Mouse (Mus musculus) subcutaneous adipose tissue, adult 2 months (tissue): ENCODE data around the gene Sycp2l. TPM values are rescaled to one million over a fixed set of nuclear protein-coding genes. Genes with fewer than 3 reads are reported as not detected.

Experiments used
- polyA plus RNA-seq: library from polyadenylated mRNA; depleted of rRNA; stranded (reverse); fragments of >200 nt; gene quantifications from 2 replicates; pipeline ENCODE4 v1.2.3, GENCODE M21; 2012; ENCODE audit warnings: low replicate concordance; rRNA removed

The Sycp2l gene
- polyA plus RNA-seq, result not detected in 2 replicates

DNA sequence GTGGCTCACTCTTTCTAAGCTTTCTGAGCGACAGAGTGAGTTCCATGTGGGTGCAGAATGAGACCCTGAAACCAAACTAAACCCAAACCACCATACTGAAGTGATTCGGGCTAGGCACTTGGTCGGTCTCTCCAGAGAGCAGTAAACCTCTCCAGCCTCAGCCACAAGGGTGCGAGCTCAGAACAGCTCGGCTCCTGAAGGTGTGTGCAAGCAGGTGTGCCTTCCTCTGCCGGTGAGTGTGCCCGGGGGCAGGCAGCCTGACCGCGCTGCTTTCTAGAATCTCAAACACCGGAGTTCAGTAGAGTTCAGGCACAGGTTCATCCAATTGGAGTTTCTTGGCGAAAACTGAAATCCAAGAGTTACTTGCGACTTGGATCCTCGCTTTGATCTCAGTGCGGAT is at the start of gene Sycp2l:
Gene Sycp2l, plus strand, starts transcription at position 368 of the 400 bp plus-strand sequence.

DNA sequence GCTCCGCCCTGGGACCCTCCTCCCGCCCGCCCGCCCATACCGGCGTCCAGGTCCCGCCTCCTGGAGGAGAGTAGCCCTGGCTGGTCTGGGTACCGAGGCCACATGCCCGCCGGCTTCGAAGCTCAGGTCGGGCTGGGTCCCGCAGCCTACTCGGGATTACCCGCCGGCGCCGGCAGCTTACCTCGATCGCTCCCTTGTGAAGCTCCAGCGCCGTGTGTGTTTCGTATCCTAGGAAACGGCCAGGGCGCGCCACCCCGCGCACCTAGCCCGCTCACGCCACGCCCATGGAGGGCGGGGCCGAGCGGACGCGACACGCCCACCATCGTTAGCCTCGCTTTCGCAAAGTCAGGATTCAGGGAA is 34.7 kb upstream of the Sycp2l start, which contains the start of gene Mak:
Gene Mak, minus strand, starts transcription at position 286 of the 360 bp plus-strand sequence.

DNA sequence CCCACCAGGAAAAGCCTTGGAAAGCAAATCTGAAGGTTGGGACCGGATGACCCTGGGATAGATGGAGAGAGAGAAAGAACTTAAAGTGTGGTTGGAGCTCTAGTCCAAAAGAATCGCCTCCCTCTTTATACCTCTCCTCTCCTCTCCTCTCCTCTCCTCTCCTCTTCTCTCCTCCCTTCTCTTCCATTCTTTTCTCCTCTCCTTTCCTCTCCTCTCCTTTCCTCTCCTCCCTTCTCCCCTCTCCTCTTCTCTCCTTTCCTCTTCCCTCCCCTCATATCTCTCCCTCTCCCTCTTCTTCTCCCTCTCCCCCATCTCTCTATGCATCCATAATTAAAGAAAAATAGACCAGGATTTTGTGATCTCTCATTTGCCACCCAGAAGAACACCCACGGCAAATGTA is 3.2 kb upstream of the Sycp2l start, which contains the start of gene Gcm2:
Gene Gcm2, minus strand, starts transcription at position 101 of the 400 bp plus-strand sequence.

DNA sequence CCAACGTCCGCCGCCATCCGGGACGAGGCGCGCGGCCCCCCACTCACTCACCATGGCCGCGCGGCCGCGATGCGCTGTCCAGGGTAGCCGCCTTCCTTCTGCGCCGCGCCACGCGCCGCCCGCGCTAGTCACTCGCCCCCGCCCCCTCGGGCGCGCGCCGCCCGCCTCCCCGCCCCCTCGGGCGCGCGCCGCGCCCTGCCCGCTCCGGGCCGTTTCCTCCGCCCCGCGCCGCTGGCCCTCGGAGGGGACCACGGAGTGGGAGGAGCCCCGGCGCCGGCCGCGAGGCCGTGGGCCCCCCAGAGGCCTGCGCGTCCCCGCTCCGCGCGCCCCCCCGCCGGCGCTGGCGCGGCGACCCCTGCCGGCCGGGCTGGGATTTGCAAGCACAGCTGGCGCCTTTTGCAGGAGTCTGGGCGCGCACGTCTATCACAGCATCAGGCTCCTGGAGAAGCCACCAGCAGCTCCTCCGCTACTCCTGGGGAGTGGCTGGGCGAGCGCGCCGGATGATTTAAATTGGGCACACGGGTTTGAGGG is 106.3 kb downstream of the Sycp2l start, which contains the start of gene Elovl2:
Gene Elovl2, minus strand, starts transcription at position 102 of the 531 bp plus-strand sequence.

Other genes with a start within 250 kb of the Sycp2l start
- 43.1 and 50.3 TPM in 2 replicates for gene Pak1ip1, start 113.3 kb upstream of the Sycp2l start, polyA plus RNA-seq
- gene Tmem14c, start 98.0 kb upstream of the Sycp2l start, polyA plus RNA-seq, result 134 and 145 TPM in 2 replicates
- gene Mak, start 34.6 kb upstream of the Sycp2l start, polyA plus RNA-seq, result 0.12 TPM in 1 of 2 replicates, not detected in the other
- not detected in 2 replicates for gene Gcm2, start 3.3 kb upstream of the Sycp2l start, polyA plus RNA-seq
- 0.07 and 0.26 TPM in 2 replicates for gene Elovl2, start 106.1 kb downstream of the Sycp2l start, polyA plus RNA-seq
- gene Smim13, start 135.5 kb downstream of the Sycp2l start, polyA plus RNA-seq, result 5.0 and 8.1 TPM in 2 replicates
- not detected in 2 replicates for gene Gm17364, start 159.7 kb downstream of the Sycp2l start, polyA plus RNA-seq